Mouse (Mus musculus) spleen, adult 2 months (tissue): ENCODE data around the gene A030005K14Rik.

Source experiments
- CTCF ChIP-seq: fragments of 200-500 bp; IDR thresholded peaks from 2 replicates; pipeline ENCODE4 v1.5.1; 2011; ENCODE audit warnings: mild to moderate bottlenecking, inconsistent platforms; ENCODE audit not compliant: insufficient read depth, insufficient read length, insufficient replicate concordance; ENCODE audit errors: extremely low read depth
- POLR2A ChIP-seq: fragments of 200-500 bp; IDR thresholded peaks from 2 replicates; pipeline ENCODE4 v1.6.1; 2011; ENCODE audit warnings: low read depth, low read length, inconsistent platforms

DNA sequence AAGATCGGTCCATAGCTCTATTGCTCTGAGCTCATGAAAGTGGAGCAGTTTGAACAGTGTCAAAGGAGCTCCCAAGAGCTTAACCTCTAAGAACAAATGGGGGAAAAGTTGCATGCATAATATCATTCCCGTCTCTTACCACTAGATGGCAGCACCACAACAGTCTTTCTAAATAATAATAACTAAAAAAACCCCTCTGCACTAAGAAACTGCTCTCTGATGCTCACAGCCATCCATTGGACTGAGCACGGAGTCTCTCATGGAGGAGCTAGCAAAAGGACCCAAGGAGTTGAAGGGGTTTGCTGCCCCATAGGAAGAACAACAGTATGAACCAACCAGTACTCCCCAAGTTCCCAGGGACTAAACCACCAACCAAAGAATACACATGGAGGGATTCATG lies 5.7 kb upstream of the A030005K14Rik start:
- TF ChIP-seq CTCF: no peak
- TF ChIP-seq POLR2A: no peak
